Comparison of ENCODE assay signal across 8 mouse cellular contexts in the genomic region with DNA sequence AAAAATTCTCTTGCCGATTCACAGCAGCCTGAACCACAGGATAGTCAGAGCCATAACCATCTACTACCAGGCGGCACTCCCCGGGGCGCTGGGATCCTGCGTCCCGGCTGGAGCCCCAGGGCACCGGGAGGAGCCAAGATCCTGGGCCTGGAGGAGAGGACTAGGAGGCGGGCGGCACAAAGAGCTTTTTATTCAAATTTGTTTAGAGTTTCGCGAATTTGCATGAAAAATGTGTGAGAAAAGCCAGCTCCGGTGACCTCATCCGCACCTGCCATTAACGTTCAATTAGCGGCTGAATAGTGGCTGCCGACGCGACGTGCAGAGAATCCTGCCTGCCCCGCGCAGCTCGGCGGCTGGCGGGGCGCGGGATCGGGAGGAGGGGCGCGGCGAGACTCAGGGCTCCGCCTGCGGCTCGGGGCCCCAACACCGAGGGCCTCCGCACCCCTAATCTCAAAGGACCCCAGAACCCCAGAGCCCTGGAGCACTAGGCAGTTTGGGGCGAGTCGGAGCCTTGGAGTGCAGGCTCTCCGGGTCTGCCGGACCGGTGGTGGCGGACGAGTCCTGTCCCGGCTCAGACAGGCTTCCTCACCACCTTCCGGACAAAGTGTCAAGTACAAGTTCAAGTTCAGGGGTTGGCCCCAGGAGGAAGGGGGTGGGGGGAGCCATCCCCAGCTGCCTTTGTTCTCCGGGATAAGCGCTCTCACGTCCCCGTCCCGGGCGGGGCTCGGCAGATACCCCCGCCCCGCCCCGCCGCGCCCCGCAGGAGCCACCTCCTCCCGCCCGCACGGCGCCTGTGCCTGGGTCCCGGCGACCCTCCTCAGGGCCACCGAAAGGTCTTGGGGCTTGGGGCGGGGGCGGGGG.
DNase-seq lines count a peak whose midpoint lies in the region; ATAC-seq and TF ChIP-seq lines count a peak whose summit lies in the region.

No protein-coding gene starts in this region.

- DNase-seq in CD4-positive, CD25-positive, alpha-beta regulatory T cell, adult 2 months (ENCODE audit: low read depth, low spot score): peak; percentile 18
- DNase-seq in right cerebral cortex, adult 18-20 months: peak; percentile 67
- no peak for DNase-seq in right cerebral cortex, postnatal 14 days
- DNase-seq in heart, postnatal 0 days (ENCODE audit: low spot score): no peak
- no peak for DNase-seq in limb, embryonic 10.5 days (ENCODE audit: low spot score)
- DNase-seq in neural tube, embryonic 11.5 days (ENCODE audit: low spot score): peak; percentile 90
- DNase-seq in c-Kit-positive CD71-positive TER-119-positive erythroid progenitor cells, embryonic 14.5 days (ENCODE audit: low spot score): no peak

- no peak for TF ChIP-seq EP300 in heart, postnatal 0 days (IDR thresholded peaks at IDR 0.05; ENCODE audit: low read depth)

- WGBS in heart, postnatal 0 days: under 1% methylated on average over 52 of the region's 66 CpGs
- under 1% methylated on average over 66 of the region's 66 CpGs for WGBS in limb, embryonic 10.5 days
- WGBS in neural tube, embryonic 11.5 days: 0% methylated on average over 44 of the region's 66 CpGs

- H3K4me2 ChIP-seq in heart, postnatal 0 days (ENCODE audit: low read depth, low read length): peak overlapping the region; percentile 56
- H3K4me2 ChIP-seq in neural tube, embryonic 11.5 days (ENCODE audit: low read depth): peak overlapping the region; percentile 63

- H3K4me1 ChIP-seq in heart, postnatal 0 days (ENCODE audit: control insufficient read depth, insufficient read depth): peaks cover 7% of the 10 kb centered on the region; the same call in 1 of the 2 replicates
- H3K4me1 ChIP-seq in limb, embryonic 10.5 days: peaks cover 16% of the 10 kb centered on the region
- peaks cover 32% of the 10 kb centered on the region for H3K4me1 ChIP-seq in neural tube, embryonic 11.5 days (ENCODE audit: control insufficient read depth, insufficient read depth, low read length)

- H3K9me3 ChIP-seq in heart, postnatal 0 days (replicated peaks; ENCODE audit: control insufficient read depth, low read length): no peaks in the 10 kb centered on the region
- H3K9me3 ChIP-seq in limb, embryonic 10.5 days (replicated peaks): no peaks in the 10 kb centered on the region
- H3K9me3 ChIP-seq in neural tube, embryonic 11.5 days (ENCODE audit: control insufficient read depth, low read length): no peaks in the 10 kb centered on the region

- no peak for ATAC-seq in CD4-positive, CD25-positive, alpha-beta regulatory T cell, adult 4 months
- no peak for ATAC-seq in heart, postnatal 0 days (ENCODE audit: insufficient read depth, low read depth)
- ATAC-seq in neural tube, embryonic 11.5 days (ENCODE audit: insufficient read depth, low FRiP score, low TSS enrichment): peak; percentile 68

- H3K4me3 ChIP-seq in heart, postnatal 0 days (ENCODE audit: low read depth, low read length): peak overlapping the region; percentile 39
- H3K4me3 ChIP-seq in limb, embryonic 10.5 days: peak overlapping the region; percentile 42
- peak overlapping the region; percentile 38 for H3K4me3 ChIP-seq in neural tube, embryonic 11.5 days (ENCODE audit: low read depth, low read length)

- no peak for TF ChIP-seq CTCF in heart, postnatal 0 days (IDR thresholded peaks at IDR 0.05; ENCODE audit: low read depth)

- H3K27me3 ChIP-seq in heart, postnatal 0 days (ENCODE audit: control insufficient read depth, insufficient read depth, low read length): peaks cover 96% of the 10 kb centered on the region
- peaks cover 100% of the 10 kb centered on the region for H3K27me3 ChIP-seq in limb, embryonic 10.5 days (ENCODE audit: low read depth, poor library complexity, severe bottlenecking)
- H3K27me3 ChIP-seq in neural tube, embryonic 11.5 days (ENCODE audit: control insufficient read depth, insufficient read depth, low read length): peaks cover 67% of the 10 kb centered on the region

- no peak overlapping the region for H3K9ac ChIP-seq in heart, postnatal 0 days (replicated peaks; ENCODE audit: low read depth, low read length)
- peak overlapping the region; percentile 79 for H3K9ac ChIP-seq in neural tube, embryonic 11.5 days (ENCODE audit: low read length)

- no peaks in the 10 kb centered on the region for H3K36me3 ChIP-seq in heart, postnatal 0 days (replicated peaks; ENCODE audit: control insufficient read depth, insufficient read depth, low read length)
- no peaks in the 10 kb centered on the region for H3K36me3 ChIP-seq in limb, embryonic 10.5 days
- H3K36me3 ChIP-seq in neural tube, embryonic 11.5 days (ENCODE audit: control insufficient read depth, insufficient read depth, low read length): peaks cover 2% of the 10 kb centered on the region; the same call in 1 of the 2 replicates

- H3K27ac ChIP-seq in heart, postnatal 0 days (ENCODE audit: low read depth): no peak overlapping the region
- no peak overlapping the region for H3K27ac ChIP-seq in limb, embryonic 10.5 days
- peak overlapping the region; percentile 99 for H3K27ac ChIP-seq in neural tube, embryonic 11.5 days (ENCODE audit: low read depth, low read length)

Comparison
In these comparisons a context has a peak if more than half of its experiments do, and no peak if none do; other contexts are left out.
1. DNase-seq: peak in CD4-positive, CD25-positive, alpha-beta regulatory T cell, adult 2 months (single experiment), right cerebral cortex, adult 18-20 months (single experiment) and neural tube, embryonic 11.5 days (single experiment); none in right cerebral cortex, postnatal 14 days (single experiment), heart, postnatal 0 days (single experiment), limb, embryonic 10.5 days (single experiment) and c-Kit-positive CD71-positive TER-119-positive erythroid progenitor cells, embryonic 14.5 days (single experiment).
2. Peak in every context shown above with its lines, with median percentiles within 50 percentile points of each other: H3K4me3 ChIP-seq.